Mouse (Mus musculus) heart, embryonic 14.5 days (tissue): ENCODE measurements around the gene Nlrx1. TPM values are rescaled to one million over a fixed set of nuclear protein-coding genes. Genes with fewer than 3 reads are reported as not detected.

Experiments
- ATAC-seq: fragments of 200-750 bp; cut with Nextera tagmentation; 2 replicates; pipeline ENCODE4 v1.8.0; 2017; ENCODE audit warnings: low read depth, moderate TSS enrichment; ENCODE audit not compliant: insufficient number of reproducible peaks, insufficient read depth, low FRiP score
- H3K27ac ChIP-seq, 2 experiments: fragments of 200-500 bp in 1 of 2; fragments of 300-500 bp in 1 of 2; sonication (generic) in 1 of 2; replicated peaks in 1 of 2; 2 replicates each; pipeline ENCODE4 v1.5.1; 2012 to 2014; ENCODE audit warnings: low read depth in 2 of 2, low read length in 2 of 2, control low read depth in 1 of 2, mild to moderate bottlenecking in 1 of 2, mixed read lengths in 1 of 2; ENCODE audit not compliant: control insufficient read depth in 1 of 2, insufficient read depth in 1 of 2
- H3K27me3 ChIP-seq: fragments of 300-500 bp; sonication (generic); 2 replicates; pipeline ENCODE4 v1.6.1; 2014; ENCODE audit warnings: mild to moderate bottlenecking, low read length, control low read depth; ENCODE audit not compliant: control insufficient read depth, insufficient read depth
- H3K36me3 ChIP-seq: fragments of 300-500 bp; sonication (generic); 2 replicates; pipeline ENCODE4 v1.6.1; 2014; ENCODE audit warnings: mild to moderate bottlenecking, control low read depth, low read length, mixed read lengths; ENCODE audit not compliant: control insufficient read depth, insufficient read depth
- H3K4me1 ChIP-seq, 2 experiments: fragments of 200-500 bp in 1 of 2; fragments of 300-500 bp in 1 of 2; sonication (generic) in 1 of 2; 2 replicates each; pipeline ENCODE4 v1.6.1; 2012 to 2014; ENCODE audit warnings: low read length in 2 of 2, control low read depth in 1 of 2, mixed read lengths in 1 of 2; ENCODE audit not compliant: control insufficient read depth in 2 of 2, insufficient read depth in 2 of 2
- H3K4me2 ChIP-seq: fragments of 300-500 bp; sonication (generic); 2 replicates; pipeline ENCODE4 v1.6.1; 2014; ENCODE audit warnings: mild to moderate bottlenecking, low read length
- H3K4me3 ChIP-seq, 2 experiments: fragments of 200-500 bp in 1 of 2; fragments of 300-500 bp in 1 of 2; sonication (generic) in 1 of 2; 2 replicates each; pipeline ENCODE4 v1.5.1; 2012 to 2014; ENCODE audit warnings: low read length in 2 of 2, mild to moderate bottlenecking in 2 of 2, control low read depth in 1 of 2, low read depth in 1 of 2, moderate library complexity in 1 of 2; ENCODE audit not compliant: control insufficient read depth in 1 of 2, insufficient read depth in 1 of 2
- H3K9ac ChIP-seq: fragments of 300-500 bp; sonication (generic); 2 replicates; pipeline ENCODE4 v1.6.1; 2014; ENCODE audit warnings: mild to moderate bottlenecking, low read length
- H3K9me3 ChIP-seq: fragments of 300-500 bp; sonication (generic); 2 replicates; pipeline ENCODE4 v1.6.1; 2016; ENCODE audit warnings: low read length, control low read depth; ENCODE audit not compliant: control insufficient read depth
- WGBS: fragments of 180-500 bp; shearing (Covaris S2); extraction: QIAGEN DNeasy Blood & Tissue Kit; methylation state at CpG from one replicate; pipeline ENCODE4 v1.1.7; 2014; 5-methylcytosine and 5-hydroxymethylcytosine counted together
- polyA plus RNA-seq: library from polyadenylated mRNA; unstranded; fragments of >200 nt; fragmentation: Nextera tagmentation; extraction: Ambion mirVana; gene quantifications from 2 replicates; pipeline ENCODE4 v1.2.1, GENCODE M21; 2014

Nlrx1 gene
- polyA plus RNA-seq, 1 experiment from 2014 or later, result 7.0 TPM

DNA sequence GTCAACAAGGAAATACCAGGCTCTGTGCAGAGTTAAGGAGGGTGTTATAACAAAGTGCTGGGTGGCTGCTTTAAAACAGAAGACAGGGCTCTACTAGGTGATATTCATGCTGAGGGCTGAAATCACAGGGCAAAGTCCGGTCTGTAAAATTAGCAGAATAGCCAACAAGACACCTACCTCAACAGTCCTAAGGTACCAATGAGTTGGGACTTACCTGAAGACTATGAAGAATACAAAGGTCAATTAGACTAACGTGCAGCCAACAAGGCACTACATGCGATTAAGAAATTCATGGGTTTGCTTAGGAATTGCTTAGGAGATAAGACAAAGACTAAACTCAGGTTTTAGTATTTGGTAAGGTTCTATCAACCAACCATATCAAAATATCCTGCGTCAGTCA is 59.0 kb downstream of the Nlrx1 start:
- no peak overlapping the region for H3K4me2 ChIP-seq
- H3K4me1 ChIP-seq, result no peaks in the 10 kb centered on the region
- no peak overlapping the region for H3K27ac ChIP-seq
- 0 out of 2 replicates have a peak, but pooled peaks cover 5% of the 10 kb centered on the region for H3K9me3 ChIP-seq
- H3K4me3 ChIP-seq, result no peak overlapping the region
- no peak for ATAC-seq
- H3K27me3 ChIP-seq, result no peaks in the 10 kb centered on the region
- no peak overlapping the region for H3K9ac ChIP-seq
- WGBS, result 92% methylated on average over 4 of the region's 4 CpGs
- H3K36me3 ChIP-seq, result 0 out of 2 replicates have a peak, but pooled peaks cover under 1% of the 10 kb centered on the region

DNA sequence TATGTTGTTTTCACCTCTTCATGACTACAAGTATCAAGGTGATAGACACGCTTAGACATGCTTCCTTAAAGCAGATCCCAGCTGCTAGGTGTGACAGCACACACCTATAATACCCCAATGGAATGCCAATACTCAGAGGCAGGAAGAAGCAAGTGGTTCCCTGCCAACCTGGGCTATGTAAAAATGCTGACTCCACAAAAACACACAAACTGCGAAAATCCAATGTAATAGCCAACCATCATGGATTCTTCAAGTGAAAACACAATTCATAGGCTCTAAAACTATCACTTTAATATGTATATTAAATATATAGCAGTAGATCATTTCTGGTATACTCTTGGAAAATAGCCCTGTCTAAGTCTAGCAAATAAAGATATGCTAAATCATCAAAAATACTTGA is 60.6 kb downstream of the Nlrx1 start:
- 91% methylated on average over 2 of the region's 2 CpGs for WGBS
- 0 out of 2 replicates have a peak, but pooled peaks cover 3% of the 10 kb centered on the region for H3K36me3 ChIP-seq
- H3K9ac ChIP-seq, result no peak overlapping the region
- H3K4me1 ChIP-seq, result no peaks in the 10 kb centered on the region
- 0 out of 2 replicates have a peak, but pooled peaks cover 5% of the 10 kb centered on the region for H3K9me3 ChIP-seq
- no peak for ATAC-seq
- no peak overlapping the region for H3K4me2 ChIP-seq
- no peaks in the 10 kb centered on the region for H3K27me3 ChIP-seq
- no peak overlapping the region for H3K4me3 ChIP-seq
- no peak overlapping the region for H3K27ac ChIP-seq

Other genes starting within 250 kb of the Nlrx1 start
- 2.5 and 2.7 TPM in 2 replicates for gene Thy1, start 225.2 kb downstream of the Nlrx1 start, polyA plus RNA-seq
- gene Usp2, start 201.6 kb downstream of the Nlrx1 start, polyA plus RNA-seq, result 73.5 and 80.7 TPM in 2 replicates
- gene Mfrp, start 166.9 kb downstream of the Nlrx1 start, polyA plus RNA-seq, result not detected in 2 replicates
- gene C1qtnf5, start 161.4 kb downstream of the Nlrx1 start, polyA plus RNA-seq, result 2.3 and 2.7 TPM in 2 replicates
- gene Gm49380, start 155.1 kb downstream of the Nlrx1 start, polyA plus RNA-seq, result 0.07 and 0.08 TPM in 2 replicates
- 30.4 and 32.9 TPM in 2 replicates for gene Rnf26, start 155.1 kb downstream of the Nlrx1 start, polyA plus RNA-seq
- 129 and 130 TPM in 2 replicates for gene Mcam, start 134.1 kb downstream of the Nlrx1 start, polyA plus RNA-seq
- 12.7 and 13.7 TPM in 2 replicates for gene Cbl, start 34.5 kb downstream of the Nlrx1 start, polyA plus RNA-seq
- not detected in 2 replicates for gene Ccdc153, start 27.9 kb downstream of the Nlrx1 start, polyA plus RNA-seq
- not detected in 2 replicates for gene Pdzd3, start 17.1 kb downstream of the Nlrx1 start, polyA plus RNA-seq
- gene Abcg4, start 20.0 kb upstream of the Nlrx1 start, polyA plus RNA-seq, result 1.3 and 2.7 TPM in 2 replicates
- gene Hinfp, start 37.1 kb upstream of the Nlrx1 start, polyA plus RNA-seq, result 10.5 and 12.1 TPM in 2 replicates
- gene C2cd2l, start 51.7 kb upstream of the Nlrx1 start, polyA plus RNA-seq, result 5.4 and 7.7 TPM in 2 replicates
- 34.7 and 37.8 TPM in 2 replicates for gene Dpagt1, start 57.4 kb upstream of the Nlrx1 start, polyA plus RNA-seq
- gene H2afx, start 66.1 kb upstream of the Nlrx1 start, polyA plus RNA-seq, result 153 and 167 TPM in 2 replicates
- 110 and 112 TPM in 2 replicates for gene Hmbs, start 75.6 kb upstream of the Nlrx1 start, polyA plus RNA-seq
- 17.8 and 21.4 TPM in 2 replicates for gene Vps11, start 93.1 kb upstream of the Nlrx1 start, polyA plus RNA-seq
- 12.7 and 12.9 TPM in 2 replicates for gene Hyou1, start 110.9 kb upstream of the Nlrx1 start, polyA plus RNA-seq
- gene Slc37a4, start 128.3 kb upstream of the Nlrx1 start, polyA plus RNA-seq, result 32.0 and 35.7 TPM in 2 replicates
- 1,406 and 1,617 TPM in 2 replicates for gene Rps25, start 138.5 kb upstream of the Nlrx1 start, polyA plus RNA-seq
- gene Trappc4, start 139.0 kb upstream of the Nlrx1 start, polyA plus RNA-seq, result 74.0 and 85.4 TPM in 2 replicates
- gene Ccdc84, start 150.0 kb upstream of the Nlrx1 start, polyA plus RNA-seq, result 19.5 and 20.9 TPM in 2 replicates
- not detected in 2 replicates for gene Foxr1, start 172.5 kb upstream of the Nlrx1 start, polyA plus RNA-seq
- gene Upk2, start 186.4 kb upstream of the Nlrx1 start, polyA plus RNA-seq, result not detected in 2 replicates
- 12.1 and 12.5 TPM in 2 replicates for gene Bcl9l, start 214.2 kb upstream of the Nlrx1 start, polyA plus RNA-seq